Mouse (Mus musculus): ENCODE data around the gene Prep. TPM values are rescaled to one million over a fixed set of nuclear protein-coding genes. Genes with fewer than 3 reads are reported as not detected.

Prep gene
- polyA plus RNA-seq, 1 experiment, result 2.1 TPM

GRCm38 (mm10) chr10:45045268-45045928 is 21.6 kb upstream of the Prep start:
- H3K36me3 ChIP-seq (ENCODE audit: control insufficient read depth, insufficient read depth, low read length), result no peaks in the 10 kb centered on the region
- no peak overlapping the region for H3K4me3 ChIP-seq (ENCODE audit: control insufficient read depth, low read depth, low read length)
- peak; percentile 63; the same call in 1 of the 2 replicates for TF ChIP-seq CTCF (IDR thresholded peaks at IDR 0.05; ENCODE audit: control insufficient read depth, insufficient read depth, insufficient replicate concordance, low read depth, low read length)
- TF ChIP-seq POLR2A (IDR thresholded peaks at IDR 0.05; ENCODE audit: control insufficient read depth, low read depth, low read length), result no peak
- H3K4me1 ChIP-seq (ENCODE audit: control insufficient read depth, insufficient read depth, low read length), result peaks cover 6% of the 10 kb centered on the region; the same call in 1 of the 2 replicates
- H3K27ac ChIP-seq (ENCODE audit: control insufficient read depth, insufficient read depth, low read depth, low read length), result no peak overlapping the region
- H3K27me3 ChIP-seq (ENCODE audit: control insufficient read depth, insufficient read depth, low read length), result no peaks in the 10 kb centered on the region

DNA sequence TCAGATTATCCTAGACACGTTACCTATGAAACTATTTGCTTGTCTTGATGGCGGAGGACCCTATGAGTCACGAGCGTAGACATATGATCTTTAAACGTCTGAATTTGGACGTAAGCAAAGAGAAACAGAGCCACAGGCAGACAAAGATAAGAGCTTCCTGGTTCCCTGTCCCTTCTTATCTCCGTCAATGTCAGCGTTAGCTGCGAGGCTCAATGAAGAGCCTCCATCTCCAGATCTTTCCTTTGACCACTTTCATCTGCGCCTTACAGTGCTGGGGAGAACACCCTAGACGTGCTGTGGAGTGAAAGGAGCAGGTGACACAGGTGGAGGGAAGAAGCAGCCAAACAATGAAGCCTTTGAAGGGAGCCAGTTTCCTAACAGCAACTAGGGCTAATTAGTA is 18.8 kb upstream of the Prep start:
- TF ChIP-seq CTCF (IDR thresholded peaks at IDR 0.05; ENCODE audit: control insufficient read depth, insufficient read depth, insufficient replicate concordance, low read depth, low read length) (no peak), POLR2A (IDR thresholded peaks at IDR 0.05; ENCODE audit: control insufficient read depth, low read depth, low read length) (no peak)
- no peak overlapping the region for H3K4me3 ChIP-seq (ENCODE audit: control insufficient read depth, low read depth, low read length)
- no peaks in the 10 kb centered on the region for H3K36me3 ChIP-seq (ENCODE audit: control insufficient read depth, insufficient read depth, low read length)
- no peaks in the 10 kb centered on the region for H3K27me3 ChIP-seq (ENCODE audit: control insufficient read depth, insufficient read depth, low read length)
- H3K27ac ChIP-seq (ENCODE audit: control insufficient read depth, insufficient read depth, low read depth, low read length), result no peak overlapping the region
- H3K4me1 ChIP-seq (ENCODE audit: control insufficient read depth, insufficient read depth, low read length), result peaks cover 6% of the 10 kb centered on the region; the same call in 1 of the 2 replicates

DNA sequence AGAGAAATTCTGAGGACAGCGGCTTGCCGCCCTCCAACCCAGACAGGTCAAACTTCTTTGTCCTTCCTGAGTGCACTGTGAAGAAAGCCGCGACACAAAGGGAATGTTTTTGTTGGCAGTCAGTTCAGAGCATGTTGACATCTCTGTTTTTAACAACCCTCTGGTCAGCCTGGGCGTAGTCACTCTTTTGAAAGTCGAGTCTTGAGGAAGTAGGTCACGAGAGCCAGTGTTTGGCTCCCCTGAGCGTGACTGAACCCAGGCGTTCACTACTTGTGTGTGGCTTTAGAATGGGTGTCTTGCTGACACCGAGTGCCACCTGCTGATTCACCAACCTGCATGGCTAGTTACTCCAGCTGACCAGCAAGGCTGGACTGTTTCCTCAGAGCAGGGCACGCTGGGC is 18.4 kb upstream of the Prep start:
- TF ChIP-seq POLR2A (IDR thresholded peaks at IDR 0.05; ENCODE audit: control insufficient read depth, low read depth, low read length), result no peak
- TF ChIP-seq CTCF (IDR thresholded peaks at IDR 0.05; ENCODE audit: control insufficient read depth, insufficient read depth, insufficient replicate concordance, low read depth, low read length), result no peak
- no peak overlapping the region for H3K27ac ChIP-seq (ENCODE audit: control insufficient read depth, insufficient read depth, low read depth, low read length)

GRCm38 (mm10) chr10:45051125-45051744 is 15.8 kb upstream of the Prep start:
- TF ChIP-seq POLR2A (IDR thresholded peaks at IDR 0.05; ENCODE audit: control insufficient read depth, low read depth, low read length), result no peak
- TF ChIP-seq CTCF (IDR thresholded peaks at IDR 0.05; ENCODE audit: control insufficient read depth, insufficient read depth, insufficient replicate concordance, low read depth, low read length), result peak; percentile 41; the same call in 1 of the 2 replicates
- no peak overlapping the region; the same call in 1 of the 2 replicates for H3K4me3 ChIP-seq (ENCODE audit: control insufficient read depth, low read depth, low read length)
- H3K27me3 ChIP-seq (ENCODE audit: control insufficient read depth, insufficient read depth, low read length), result no peaks in the 10 kb centered on the region
- peaks cover 6% of the 10 kb centered on the region; the same call in 1 of the 2 replicates for H3K4me1 ChIP-seq (ENCODE audit: control insufficient read depth, insufficient read depth, low read length)
- no peaks in the 10 kb centered on the region for H3K36me3 ChIP-seq (ENCODE audit: control insufficient read depth, insufficient read depth, low read length)
- no peak overlapping the region for H3K27ac ChIP-seq (ENCODE audit: control insufficient read depth, insufficient read depth, low read depth, low read length)

More for the DNA sequence above, 18.4 kb upstream of the Prep start:
- Histone ChIP-seq H3K4me1 (ENCODE audit: control insufficient read depth, insufficient read depth, low read length) (peaks cover 6% of the 10 kb centered on the region; the same call in 1 of the 2 replicates), H3K36me3 (ENCODE audit: control insufficient read depth, insufficient read depth, low read length) (no peaks in the 10 kb centered on the region), H3K4me3 (ENCODE audit: control insufficient read depth, low read depth, low read length) (no peak overlapping the region), H3K27me3 (ENCODE audit: control insufficient read depth, insufficient read depth, low read length) (no peaks in the 10 kb centered on the region)

DNA sequence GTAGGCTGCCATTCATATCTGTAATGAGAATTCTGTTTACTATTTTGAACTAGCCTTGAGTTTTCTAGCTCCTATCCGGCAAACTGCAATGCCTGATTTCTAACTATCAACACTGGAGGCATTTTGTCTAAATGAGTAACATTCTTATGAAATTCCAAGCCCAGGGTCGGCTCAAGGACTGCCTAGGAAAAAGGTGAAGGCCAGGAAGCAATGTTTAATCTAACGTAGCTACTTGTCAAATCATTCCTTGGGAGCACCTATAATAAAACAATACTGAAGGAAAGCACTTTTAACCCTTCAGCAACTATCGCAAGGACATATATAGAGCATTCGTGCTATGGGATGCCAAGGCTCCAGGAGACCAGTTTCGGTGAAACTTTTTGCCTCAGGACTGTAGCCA is 8.6 kb upstream of the Prep start:
- H3K27me3 ChIP-seq (ENCODE audit: control insufficient read depth, insufficient read depth, low read length), result no peaks in the 10 kb centered on the region
- no peaks in the 10 kb centered on the region for H3K4me1 ChIP-seq (ENCODE audit: control insufficient read depth, insufficient read depth, low read length)
- no peak overlapping the region for H3K4me3 ChIP-seq (ENCODE audit: control insufficient read depth, low read depth, low read length)
- H3K27ac ChIP-seq (ENCODE audit: control insufficient read depth, insufficient read depth, low read depth, low read length), result no peak overlapping the region
- TF ChIP-seq CTCF (IDR thresholded peaks at IDR 0.05; ENCODE audit: control insufficient read depth, insufficient read depth, insufficient replicate concordance, low read depth, low read length), result no peak
- no peaks in the 10 kb centered on the region for H3K36me3 ChIP-seq (ENCODE audit: control insufficient read depth, insufficient read depth, low read length)

DNA sequence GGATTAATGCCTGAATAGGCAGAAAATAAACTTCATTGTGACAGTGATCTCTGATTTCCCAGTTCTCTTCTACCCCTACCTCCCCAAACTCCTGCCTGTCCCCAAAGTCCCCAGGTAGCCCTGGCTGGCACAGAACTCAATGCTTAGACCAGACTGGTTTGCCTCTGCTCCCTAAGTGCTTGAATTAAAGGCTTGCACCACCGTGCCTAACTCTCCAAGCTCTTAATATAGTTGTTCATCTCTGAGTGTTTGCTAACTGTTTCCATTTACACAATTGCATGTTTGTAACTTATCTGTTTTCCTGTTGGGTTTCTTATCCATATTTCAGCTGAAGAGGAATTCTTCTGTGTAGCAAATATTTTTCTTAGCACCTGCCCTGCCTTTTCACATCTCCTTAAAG is 6.2 kb upstream of the Prep start:
- Histone ChIP-seq H3K36me3 (ENCODE audit: control insufficient read depth, insufficient read depth, low read length) (no peaks in the 10 kb centered on the region), H3K27me3 (ENCODE audit: control insufficient read depth, insufficient read depth, low read length) (no peaks in the 10 kb centered on the region), H3K4me1 (ENCODE audit: control insufficient read depth, insufficient read depth, low read length) (no peaks in the 10 kb centered on the region), H3K27ac (ENCODE audit: control insufficient read depth, insufficient read depth, low read depth, low read length) (no peak overlapping the region), H3K4me3 (ENCODE audit: control insufficient read depth, low read depth, low read length) (no peak overlapping the region)
- TF ChIP-seq CTCF (IDR thresholded peaks at IDR 0.05; ENCODE audit: control insufficient read depth, insufficient read depth, insufficient replicate concordance, low read depth, low read length), result no peak
- TF ChIP-seq POLR2A (IDR thresholded peaks at IDR 0.05; ENCODE audit: control insufficient read depth, low read depth, low read length), result no peak

DNA sequence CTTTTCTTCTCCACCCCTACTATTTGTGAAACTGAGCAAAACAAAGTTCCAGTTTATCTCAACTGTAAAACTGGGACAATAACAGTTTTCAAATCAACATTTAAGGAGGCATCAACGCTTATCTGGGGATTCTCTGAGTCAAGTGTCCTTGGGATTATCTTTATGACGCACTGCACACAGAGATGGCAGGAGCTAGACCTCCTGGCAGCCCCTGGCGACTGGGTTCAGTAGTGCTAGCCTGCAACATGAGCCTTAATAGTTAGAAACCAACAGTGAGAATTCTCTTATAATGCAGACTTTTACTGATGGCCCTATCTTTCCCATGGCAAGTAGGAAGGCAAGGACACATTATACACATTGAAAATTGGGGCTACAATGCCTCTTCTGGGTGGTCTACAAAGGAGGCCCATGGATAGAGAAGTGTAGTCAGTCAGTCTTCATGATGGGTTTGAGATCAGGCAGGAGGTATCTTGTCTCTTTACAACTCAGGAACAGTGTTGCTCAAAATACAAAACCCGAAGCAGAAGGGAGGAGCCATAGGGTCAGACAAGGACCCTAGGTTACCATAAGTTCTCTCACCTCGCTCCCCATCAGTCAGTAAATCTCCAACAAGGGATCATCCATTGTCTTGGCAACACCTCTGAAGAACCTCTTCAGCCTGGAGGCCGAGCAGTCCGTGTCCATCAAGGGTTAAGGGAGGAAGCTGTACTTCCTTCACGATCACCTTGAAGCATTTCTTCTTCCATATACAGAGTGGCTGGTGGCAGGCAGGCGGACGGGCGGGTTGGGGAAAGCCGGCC is 672 bp upstream of the Prep start:
- H3K4me3 ChIP-seq (ENCODE audit: control insufficient read depth, low read depth, low read length), result peak overlapping the region; percentile 95
- H3K36me3 ChIP-seq (ENCODE audit: control insufficient read depth, insufficient read depth, low read length), result no peaks in the 10 kb centered on the region
- no peaks in the 10 kb centered on the region for H3K27me3 ChIP-seq (ENCODE audit: control insufficient read depth, insufficient read depth, low read length)
- no peak for TF ChIP-seq POLR2A (IDR thresholded peaks at IDR 0.05; ENCODE audit: control insufficient read depth, low read depth, low read length)
- TF ChIP-seq CTCF (IDR thresholded peaks at IDR 0.05; ENCODE audit: control insufficient read depth, insufficient read depth, insufficient replicate concordance, low read depth, low read length), result no peak
- H3K4me1 ChIP-seq (ENCODE audit: control insufficient read depth, insufficient read depth, low read length), result peaks cover 7% of the 10 kb centered on the region; the same call in 1 of the 2 replicates
- peak overlapping the region; percentile 91 for H3K27ac ChIP-seq (ENCODE audit: control insufficient read depth, insufficient read depth, low read depth, low read length)

Measured in testis, adult 2 months (tissue).